Mouse (Mus musculus) intestine, postnatal 0 days (tissue): ENCODE results near the gene Col10a1. TPM values are rescaled to one million over a fixed set of nuclear protein-coding genes. Genes with fewer than 3 reads are reported as not detected.

Experiments
- polyA plus RNA-seq: library from polyadenylated mRNA; unstranded; fragments of >200 nt; fragmentation: Nextera tagmentation; extraction: Ambion mirVana; gene quantifications from 2 replicates; pipeline ENCODE4 v1.2.1, GENCODE M21; 2015

The Col10a1 gene
- polyA plus RNA-seq, 1 experiment from 2014 or later: not detected

Other genes starting within 250 kb of the Col10a1 start
- gene Dse, start 182.3 kb upstream of the Col10a1 start, polyA plus RNA-seq: 5.8 and 6.3 TPM in 2 replicates
- gene Tspyl1, start 107.8 kb upstream of the Col10a1 start, polyA plus RNA-seq: 45.7 and 48.3 TPM in 2 replicates
- gene Tspyl4, start 92.5 kb upstream of the Col10a1 start, polyA plus RNA-seq: 9.3 and 9.4 TPM in 2 replicates
- gene Nt5dc1, start 28.6 kb downstream of the Col10a1 start, polyA plus RNA-seq: 8.2 and 9.0 TPM in 2 replicates
- gene Frk, start 93.4 kb downstream of the Col10a1 start, polyA plus RNA-seq: 18.0 and 19.7 TPM in 2 replicates